Mouse (Mus musculus): Measurements from ENCODE around the gene Accsl.

Accsl gene

GRCm38 (mm10) chr2:93869107-93869600, at the start of gene Accsl:
Gene Accsl (minus strand): TSS chr2:93869157.
- no peak for DNase-seq (ENCODE audit: low read depth)

- no peak for DNase-seq (ENCODE audit: low read depth)
Observed at GRCm38 (mm10) chr2:93913552-93913951, 44.6 kb upstream of the Accsl start.

GRCm38 (mm10) chr2:93911942-93912341, 43.0 kb upstream of the Accsl start:
- DNase-seq (ENCODE audit: low read depth) = no peak

- DNase-seq (ENCODE audit: low read depth) = no peak
Observed at GRCm38 (mm10) chr2:93909716-93910115, 40.8 kb upstream of the Accsl start.

GRCm38 (mm10) chr2:93907519-93908294, 38.8 kb upstream of the Accsl start:
- no peak for DNase-seq (ENCODE audit: low read depth)

GRCm38 (mm10) chr2:93906316-93906715, 37.4 kb upstream of the Accsl start:
- DNase-seq (ENCODE audit: low read depth) = no peak

- DNase-seq (ENCODE audit: low read depth) = no peak
Observed at GRCm38 (mm10) chr2:93903415-93903814, 34.5 kb upstream of the Accsl start.

- DNase-seq (ENCODE audit: low read depth) = no peak
Observed at GRCm38 (mm10) chr2:93902680-93903305, 33.8 kb upstream of the Accsl start.

- DNase-seq (ENCODE audit: low read depth) = no peak
Observed at GRCm38 (mm10) chr2:93899397-93900380, 30.7 kb upstream of the Accsl start.

- no peak for DNase-seq (ENCODE audit: low read depth)
Observed at GRCm38 (mm10) chr2:93891611-93892280, 22.8 kb upstream of the Accsl start.

GRCm38 (mm10) chr2:93890143-93890542, 21.2 kb upstream of the Accsl start:
- no peak for DNase-seq (ENCODE audit: low read depth)

GRCm38 (mm10) chr2:93889071-93889470, 20.1 kb upstream of the Accsl start:
- no peak for DNase-seq (ENCODE audit: low read depth)

GRCm38 (mm10) chr2:93888366-93888765, 19.4 kb upstream of the Accsl start:
- no peak for DNase-seq (ENCODE audit: low read depth)

GRCm38 (mm10) chr2:93887273-93887672, 18.3 kb upstream of the Accsl start:
- DNase-seq (ENCODE audit: low read depth) = no peak

GRCm38 (mm10) chr2:93886013-93886794, 17.2 kb upstream of the Accsl start:
- DNase-seq (ENCODE audit: low read depth) = no peak

- DNase-seq (ENCODE audit: low read depth) = no peak
Observed at GRCm38 (mm10) chr2:93883066-93883465, 14.1 kb upstream of the Accsl start.

- no peak for DNase-seq (ENCODE audit: low read depth)
Observed at GRCm38 (mm10) chr2:93881640-93882367, 12.8 kb upstream of the Accsl start.

- DNase-seq (ENCODE audit: low read depth) = no peak
Observed at GRCm38 (mm10) chr2:93880981-93881380, 12.0 kb upstream of the Accsl start.

GRCm38 (mm10) chr2:93880450-93880849, 11.5 kb upstream of the Accsl start:
- no peak for DNase-seq (ENCODE audit: low read depth)

GRCm38 (mm10) chr2:93877005-93877404, 8.0 kb upstream of the Accsl start:
- DNase-seq (ENCODE audit: low read depth) = no peak

Data from naive thymus-derived CD4-positive, alpha-beta T cell, adult 2 months (primary cell).